Mouse (Mus musculus) ES-E14 (cell line): Measurements from ENCODE around the gene Tubgcp6. TPM values are rescaled to one million over a fixed set of nuclear protein-coding genes. Genes with fewer than 3 reads are reported as not detected.

Experiments used
- DNase-seq: peaks from one replicate; pipeline ENCODE4 v3.0.0-alpha.2; 2013; ENCODE audit warnings: low read depth, low spot score
- H3K27ac ChIP-seq: 2 replicates; pipeline ENCODE4 v1.5.1; 2012; ENCODE audit warnings: low read depth, mild to moderate bottlenecking, low read length, moderate library complexity, mixed read lengths; ENCODE audit not compliant: poor library complexity, insufficient read depth, severe bottlenecking
- H3K36me3 ChIP-seq: 2 replicates; pipeline ENCODE4 v1.6.1; 2012; ENCODE audit warnings: mild to moderate bottlenecking, low read length, moderate library complexity, mixed read lengths; ENCODE audit not compliant: control insufficient read depth, poor library complexity, insufficient read depth, severe bottlenecking
- H3K4me1 ChIP-seq, 2 experiments: fragments of 150-350 bp in 1 of 2; sonication (generic) in 1 of 2; 2 replicates each; pipeline ENCODE4 v1.6.1; 2012; ENCODE audit warnings: low read length in 2 of 2, mild to moderate bottlenecking in 1 of 2, mixed read lengths in 1 of 2; ENCODE audit not compliant: control insufficient read depth in 2 of 2, insufficient read depth in 2 of 2, poor library complexity in 1 of 2
- H3K4me3 ChIP-seq, 2 experiments: fragments of 150-350 bp in 1 of 2; sonication (generic) in 1 of 2; 2 replicates each; pipeline ENCODE4 v1.5.1; 2012; ENCODE audit warnings: low read length in 2 of 2, low read depth in 1 of 2, mild to moderate bottlenecking in 1 of 2, mixed read lengths in 1 of 2; ENCODE audit not compliant: insufficient read depth in 1 of 2, poor library complexity in 1 of 2, severe bottlenecking in 1 of 2
- H3K9ac ChIP-seq: 2 replicates; pipeline ENCODE4 v1.6.1; 2012; ENCODE audit warnings: low read depth, mild to moderate bottlenecking, low read length, mixed read lengths; ENCODE audit not compliant: poor library complexity, insufficient read depth, severe bottlenecking
- H3K9me3 ChIP-seq: fragments of 150-350 bp; sonication (generic); 2 replicates; pipeline ENCODE4 v1.6.1; 2012; ENCODE audit warnings: low read depth, mild to moderate bottlenecking, low read length; ENCODE audit not compliant: control insufficient read depth, insufficient read depth
- CHD2 ChIP-seq: IDR thresholded peaks from 2 replicates; pipeline ENCODE4 v1.6.1; 2014; ENCODE audit warnings: mild to moderate bottlenecking, low read depth, low read length, inconsistent platforms
- HCFC1 ChIP-seq: IDR thresholded peaks from 2 replicates; pipeline ENCODE4 v1.6.1; 2012; ENCODE audit warnings: low read length, inconsistent platforms, borderline replicate concordance; ENCODE audit not compliant: insufficient read depth
- MAFK ChIP-seq: IDR thresholded peaks from 2 replicates; pipeline ENCODE4 v1.6.1; 2014; ENCODE audit warnings: mild to moderate bottlenecking, low read depth, low read length, inconsistent platforms; ENCODE audit not compliant: insufficient read depth
- ZC3H11A ChIP-seq: IDR thresholded peaks from 2 replicates; pipeline ENCODE4 v1.6.1; 2012; ENCODE audit warnings: low read depth, mild to moderate bottlenecking, inconsistent platforms, low read length, borderline replicate concordance
- ZNF384 ChIP-seq: IDR thresholded peaks from 2 replicates; pipeline ENCODE4 v1.6.1; 2012; ENCODE audit warnings: low read depth, low read length, inconsistent platforms
- in situ Hi-C, 2 experiments: fragments of 600-800 bp; cut with MboI; formaldehyde crosslinking; loops; one replicate each; pipeline ENCODE4 v1.15.1; 2025; ENCODE audit warnings: low sequenced_read_pairs in 2 of 2, inconsistent platforms in 1 of 2; ENCODE audit not compliant: unreplicated experiment in 2 of 2
- total RNA-seq: library from RNA; depleted of rRNA; stranded (reverse); fragments of 300-350 nt; gene quantifications from 2 replicates; pipeline ENCODE4 v1.2.3, GENCODE M21; 2012

Tubgcp6 gene
- total RNA-seq, 1 experiment: 37.3 TPM

GRCm38 (mm10) chr15:89138046-89138405 is 15.1 kb upstream of the Tubgcp6 start:
- Histone ChIP-seq H3K4me3 (no peak overlapping the region), H3K27ac (no peak overlapping the region), H3K9ac (no peak overlapping the region), H3K36me3 (peaks cover 1% of the 10 kb centered on the region; the same call in 1 of the 2 replicates), H3K4me1 (peaks cover 0 to 11% of the 10 kb centered on the region in 2 experiments; a peak in 1 of 4 replicates), H3K9me3 (no peaks in the 10 kb centered on the region)
- in situ Hi-C loops: no loop called here
- DNase-seq: no peak
- no peak for TF ChIP-seq ZNF384

DNA sequence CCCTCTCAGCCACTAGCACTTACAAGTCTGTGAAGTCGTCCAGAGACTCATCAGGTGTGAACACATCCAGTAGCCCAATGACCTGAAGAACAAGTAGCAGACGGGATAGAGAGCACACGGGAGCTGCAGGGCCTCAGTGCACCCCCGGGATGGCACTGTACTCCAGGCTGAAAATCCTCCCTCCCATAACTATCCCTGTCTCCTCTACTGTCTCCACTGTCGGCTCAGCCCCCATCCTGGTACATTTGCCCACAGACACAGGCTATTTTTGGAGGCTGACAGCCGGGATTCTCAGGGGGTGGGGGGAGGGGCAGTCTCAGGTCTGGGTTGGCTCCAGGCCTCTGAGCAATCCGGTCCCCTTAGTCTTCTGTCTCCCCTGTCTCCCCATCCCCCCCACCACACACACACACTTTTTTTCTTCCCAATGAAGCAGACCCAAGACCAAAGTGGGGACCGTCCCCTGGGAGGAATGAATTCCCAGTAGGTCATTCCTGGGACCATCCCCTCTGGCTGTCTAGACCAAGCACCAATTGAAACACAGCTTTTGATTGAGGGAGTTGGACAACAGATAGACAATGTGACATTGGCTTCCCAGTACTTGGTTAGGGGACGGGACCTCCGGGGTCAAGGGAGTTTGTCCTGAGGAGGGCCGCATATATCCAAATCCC is 14.6 kb upstream of the Tubgcp6 start:
- TF ChIP-seq MAFK (no peak), ZNF384 (no peak), HCFC1 (no peak), CHD2 (no peak), ZC3H11A (no peak)
- Histone ChIP-seq H3K27ac (no peak overlapping the region), H3K4me3 (no peak overlapping the region), H3K9ac (no peak overlapping the region), H3K4me1 (peaks cover 0 to 11% of the 10 kb centered on the region in 2 experiments; a peak in 1 of 4 replicates), H3K36me3 (peaks cover 3% of the 10 kb centered on the region; the same call in 1 of the 2 replicates), H3K9me3 (no peaks in the 10 kb centered on the region)
- DNase-seq: no peak
- in situ Hi-C loops: no loop called here

- no peaks in the 10 kb centered on the region for H3K9me3 ChIP-seq
- H3K36me3 ChIP-seq: peaks cover 6% of the 10 kb centered on the region; the same call in 1 of the 2 replicates
- H3K9ac ChIP-seq: no peak overlapping the region
- TF ChIP-seq MAFK (no peak), ZNF384 (no peak), HCFC1 (no peak), CHD2 (no peak), ZC3H11A (no peak)
- in situ Hi-C loops: no loop called here
- no peak overlapping the region for H3K27ac ChIP-seq
- DNase-seq: no peak
- H3K4me3 ChIP-seq: no peak overlapping the region
- H3K4me1 ChIP-seq: peaks cover 0 to 8% of the 10 kb centered on the region in 2 experiments; a peak in 1 of 4 replicates
Measured at GRCm38 (mm10) chr15:89136461-89137155, 13.7 kb upstream of the Tubgcp6 start.

- no peak for TF ChIP-seq ZC3H11A
- TF ChIP-seq CHD2: no peak
- no peak for TF ChIP-seq ZNF384
- TF ChIP-seq HCFC1: no peak
- TF ChIP-seq MAFK: no peak
- peaks cover 6% of the 10 kb centered on the region; the same call in 1 of the 2 replicates for H3K36me3 ChIP-seq
Measured at GRCm38 (mm10) chr15:89131316-89131715, 8.4 kb upstream of the Tubgcp6 start.

More at GRCm38 (mm10) chr15:89131316-89131715, 8.4 kb upstream of the Tubgcp6 start:
- Histone ChIP-seq H3K27ac (no peak overlapping the region), H3K4me3 (no peak overlapping the region), H3K9ac (no peak overlapping the region), H3K9me3 (no peaks in the 10 kb centered on the region), H3K4me1 (peaks cover 0 to 6% of the 10 kb centered on the region in 2 experiments; a peak in 1 of 4 replicates)
- in situ Hi-C loops: no loop called here
- DNase-seq: no peak
